20 mouse cellular contexts compared by ENCODE assay signal in the genomic region with DNA sequence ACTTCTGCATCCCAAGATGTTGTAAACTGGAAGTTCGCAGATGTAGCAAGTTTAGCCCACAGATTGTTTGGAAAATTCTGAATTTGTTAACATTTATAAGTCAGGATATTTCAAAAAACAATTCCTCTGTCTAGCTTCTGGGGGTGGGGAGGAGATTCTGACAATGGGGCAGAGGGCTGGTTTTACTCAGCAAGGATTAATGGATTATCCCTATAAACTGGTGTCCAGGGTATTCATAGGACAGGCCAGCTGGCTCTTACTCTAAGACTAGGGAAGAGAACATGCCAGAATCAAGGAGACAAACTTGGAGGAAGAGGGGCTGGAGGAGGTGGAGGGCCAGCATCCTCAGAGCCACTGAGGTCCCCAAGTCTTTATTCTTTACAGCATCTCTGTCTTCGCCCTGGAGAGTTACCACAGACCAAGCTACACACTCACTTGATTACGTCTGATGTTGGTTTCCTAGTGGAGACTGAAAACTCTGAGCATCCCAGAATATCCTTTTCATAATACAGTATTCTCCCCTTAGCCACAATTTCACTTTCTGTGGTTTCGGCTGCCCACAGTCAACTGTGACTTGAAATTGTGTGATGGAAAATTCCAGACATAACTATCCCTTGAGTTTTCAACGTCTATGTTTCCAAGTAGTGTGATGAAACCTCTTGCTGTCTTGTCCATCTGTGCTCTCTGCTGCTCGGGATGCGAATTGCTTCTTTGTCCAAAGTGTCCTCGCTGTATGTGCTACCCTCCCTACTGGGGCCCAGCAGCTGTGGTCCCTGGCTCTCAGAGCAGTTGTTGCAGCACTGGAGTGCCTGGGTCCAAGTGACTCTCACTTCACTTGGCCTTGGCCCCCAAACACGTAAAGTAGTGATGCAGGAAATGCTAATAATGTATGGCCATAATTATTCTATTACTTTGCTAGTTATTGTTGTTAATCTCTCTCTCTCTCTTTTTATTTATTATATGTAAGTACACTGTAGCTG.
DNase-seq lines count a peak whose midpoint lies in the region; ATAC-seq and TF ChIP-seq lines count a peak whose summit lies in the region.
"Had no signal": no experiment of that assay in that cellular context is flagged by ENCODE, and none has a peak within 500 bp of the region (broad histone marks: within the 10 kb centered on the region; RNA-seq: fewer than 3 reads in every experiment).

No protein-coding gene starts in this region.

- ATAC-seq in hindbrain, embryonic 16.5 days: no peak

- TF ChIP-seq CTCF in gastrocnemius, adult 2 months (IDR thresholded peaks at IDR 0.05): peak; percentile 15; the same call in 1 of the 2 replicates

- no peak overlapping the region for H3K4me2 ChIP-seq in hindbrain, embryonic 16.5 days (ENCODE audit: low read length)
- H3K4me2 ChIP-seq: embryonic facial prominence, embryonic 12.5 days; heart, embryonic 13.5 days; limb, embryonic 15.5 days; midbrain, embryonic 12.5 days had no signal

- intact Hi-C loops in gastrocnemius, adult 2 months (cut with DNase I): no loop called here

- no peak overlapping the region for H3K9ac ChIP-seq in hindbrain, embryonic 16.5 days (ENCODE audit: low read depth, low read length)
- H3K9ac ChIP-seq: embryonic facial prominence, embryonic 12.5 days; heart, embryonic 13.5 days; limb, embryonic 15.5 days; midbrain, embryonic 12.5 days had no signal

- no peaks in the 10 kb centered on the region for H3K27me3 ChIP-seq in hindbrain, embryonic 16.5 days (replicated peaks; ENCODE audit: control insufficient read depth, insufficient read depth, low read length)
- H3K27me3 ChIP-seq: embryonic facial prominence, embryonic 12.5 days; heart, embryonic 13.5 days; limb, embryonic 15.5 days; midbrain, embryonic 12.5 days had no signal

- DNase-seq in gastrocnemius, adult 2 months: no peak
- no peak for DNase-seq in gastrocnemius, postnatal 4 days (ENCODE audit: low spot score in 2 of 2)
- peak; percentile 42 for DNase-seq in retina, postnatal 1 day
- DNase-seq in retina, embryonic 14.5 days (ENCODE audit: low spot score): no peak
- peak; percentile 17 for DNase-seq in retina, postnatal 7 days (ENCODE audit: low read depth, low spot score)
- no peak for DNase-seq in urinary bladder, postnatal 10 days (ENCODE audit: low spot score)
- DNase-seq: adrenal gland, postnatal 10 days; cerebellum, adult 11-12 months; gastrocnemius, postnatal 36 days; heart, postnatal 4 days; kidney, adult 9 months; kidney, postnatal 36 days; lung, adult 18-20 months; thymus, postnatal 14 days had no signal

- H3K4me1 ChIP-seq in hindbrain, embryonic 16.5 days (ENCODE audit: control insufficient read depth, insufficient read depth, low read depth, low read length): no peaks in the 10 kb centered on the region; the same call in 1 of the 2 replicates
- H3K4me1 ChIP-seq: midbrain, embryonic 12.5 days had no signal

- no peaks in the 10 kb centered on the region for H3K36me3 ChIP-seq in hindbrain, embryonic 16.5 days (ENCODE audit: control insufficient read depth, insufficient read depth, low read length)
- H3K36me3 ChIP-seq: embryonic facial prominence, embryonic 12.5 days; limb, embryonic 15.5 days; midbrain, embryonic 12.5 days had no signal

- WGBS in hindbrain, embryonic 16.5 days: 88% methylated on average over 9 of the region's 9 CpGs

- H3K4me3 ChIP-seq in gastrocnemius, adult 2 months: no peak overlapping the region
- no peak overlapping the region for H3K4me3 ChIP-seq in hindbrain, embryonic 16.5 days (ENCODE audit: low read length)
- H3K4me3 ChIP-seq: embryonic facial prominence, embryonic 12.5 days; heart, embryonic 13.5 days; limb, embryonic 15.5 days; midbrain, embryonic 12.5 days had no signal

- H3K27ac ChIP-seq in gastrocnemius, adult 2 months: peak overlapping the region; percentile 65
- no peak overlapping the region for H3K27ac ChIP-seq in hindbrain, embryonic 16.5 days (ENCODE audit: low read depth, low read length)
- H3K27ac ChIP-seq: embryonic facial prominence, embryonic 12.5 days; heart, embryonic 13.5 days; limb, embryonic 15.5 days; midbrain, embryonic 12.5 days had no signal

- peaks cover 2% of the 10 kb centered on the region; the same call in 1 of the 2 replicates for H3K9me3 ChIP-seq in hindbrain, embryonic 16.5 days (ENCODE audit: control insufficient read depth, low read length)
- H3K9me3 ChIP-seq: embryonic facial prominence, embryonic 12.5 days; G1E; limb, embryonic 15.5 days; midbrain, embryonic 12.5 days had no signal

Comparison
In these comparisons a context has a peak if more than half of its experiments do, and no peak if none do; other contexts are left out.
1. DNase-seq: peak in retina, postnatal 1 day (single experiment) and retina, postnatal 7 days (single experiment); none in gastrocnemius, adult 2 months (single experiment), gastrocnemius, postnatal 4 days (0 of 2), retina, embryonic 14.5 days (single experiment) and urinary bladder, postnatal 10 days (single experiment).